14 mouse cellular contexts compared by ENCODE assay signal in genomic region chr4:137730757-137731156, GRCm38 (mm10).
DNase-seq lines count a peak whose midpoint lies in the region; ATAC-seq and TF ChIP-seq lines count a peak whose summit lies in the region.
"Had no signal": no experiment of that assay in that cellular context is flagged by ENCODE, and none has a peak within 500 bp of the region (broad histone marks: within the 10 kb centered on the region; RNA-seq: fewer than 3 reads in every experiment).

No protein-coding gene starts in this region.

- no peaks in the 10 kb centered on the region for H3K4me1 ChIP-seq in stomach, postnatal 0 days (replicated peaks; ENCODE audit: control insufficient read depth, insufficient read depth)
- H3K4me1 ChIP-seq in liver, postnatal 0 days (ENCODE audit: insufficient read depth), result no peaks in the 10 kb centered on the region

- H3K27me3 ChIP-seq in stomach, postnatal 0 days (ENCODE audit: control insufficient read depth, insufficient read depth, low read length), result peaks cover 5% of the 10 kb centered on the region; the same call in 1 of the 2 replicates
- peaks cover 28% of the 10 kb centered on the region for H3K27me3 ChIP-seq in liver, postnatal 0 days (ENCODE audit: insufficient read depth, low read length)

- H3K27ac ChIP-seq in stomach, postnatal 0 days (replicated peaks), result no peak overlapping the region
- H3K27ac ChIP-seq in liver, postnatal 0 days (ENCODE audit: low read depth), result no peak overlapping the region
- H3K27ac ChIP-seq: forebrain, embryonic 13.5 days; kidney, embryonic 15.5 days; limb, embryonic 12.5 days; liver, embryonic 15.5 days; lung, embryonic 15.5 days; midbrain, embryonic 10.5 days; midbrain, embryonic 15.5 days had no signal

- H3K9ac ChIP-seq in stomach, postnatal 0 days (ENCODE audit: low read length), result no peak overlapping the region
- H3K9ac ChIP-seq in liver, postnatal 0 days (replicated peaks), result no peak overlapping the region
- H3K9ac ChIP-seq: forebrain, embryonic 13.5 days; kidney, embryonic 15.5 days; limb, embryonic 12.5 days; liver, embryonic 15.5 days; lung, embryonic 15.5 days; midbrain, embryonic 15.5 days had no signal

- ATAC-seq in cerebellum, adult (ENCODE audit: insufficient number of reproducible peaks, low FRiP score, low TSS enrichment), result no peak
- no peak for ATAC-seq in stomach, postnatal 0 days (ENCODE audit: low FRiP score, low TSS enrichment)
- ATAC-seq in liver, postnatal 0 days, result no peak

- DNase-seq in adrenal gland, adult (ENCODE audit: inconsistent age in 2 of 2, low spot score in 1 of 2), result peak; percentile 72 to 79
- no peak for DNase-seq in adrenal gland, postnatal 4 days (ENCODE audit: low spot score in 2 of 2)
- peak; percentile 54 for DNase-seq in cerebellum, adult 18-20 months
- peak; percentile 69 for DNase-seq in MN1 (ENCODE audit: low spot score)
- DNase-seq in stomach, postnatal 0 days (ENCODE audit: low spot score), result peak; percentile 16
- no peak for DNase-seq in liver, postnatal 0 days

- no peaks in the 10 kb centered on the region for H3K9me3 ChIP-seq in stomach, postnatal 0 days (ENCODE audit: control insufficient read depth, low read length)
- H3K9me3 ChIP-seq in liver, postnatal 0 days (ENCODE audit: low read length), result no peaks in the 10 kb centered on the region
- H3K9me3 ChIP-seq: forebrain, embryonic 13.5 days; kidney, embryonic 15.5 days; limb, embryonic 12.5 days; liver, embryonic 15.5 days; lung, embryonic 15.5 days; midbrain, embryonic 10.5 days; midbrain, embryonic 15.5 days had no signal

- no peaks in the 10 kb centered on the region for H3K36me3 ChIP-seq in stomach, postnatal 0 days (ENCODE audit: control insufficient read depth, insufficient read depth, low read length)
- H3K36me3 ChIP-seq in liver, postnatal 0 days (replicated peaks; ENCODE audit: insufficient read depth, low read length), result no peaks in the 10 kb centered on the region
- H3K36me3 ChIP-seq: kidney, embryonic 15.5 days; limb, embryonic 12.5 days; liver, embryonic 15.5 days; lung, embryonic 15.5 days; midbrain, embryonic 10.5 days; midbrain, embryonic 15.5 days had no signal

- H3K4me3 ChIP-seq in stomach, postnatal 0 days (ENCODE audit: low read depth, low read length), result no peak overlapping the region
- no peak overlapping the region for H3K4me3 ChIP-seq in liver, postnatal 0 days (ENCODE audit: low read depth, low read length)
- H3K4me3 ChIP-seq: forebrain, embryonic 13.5 days; kidney, embryonic 15.5 days; limb, embryonic 12.5 days; liver, embryonic 15.5 days; lung, embryonic 15.5 days; midbrain, embryonic 10.5 days; midbrain, embryonic 15.5 days had no signal

- no peak for TF ChIP-seq EP300 in stomach, postnatal 0 days (optimal IDR thresholded peaks at IDR 0.05)
- no peak for TF ChIP-seq EP300 in liver, postnatal 0 days (IDR thresholded peaks at IDR 0.05; ENCODE audit: low read depth)

- TF ChIP-seq CTCF in stomach, postnatal 0 days (IDR thresholded peaks at IDR 0.05; ENCODE audit: low read depth), result no peak
- TF ChIP-seq CTCF in liver, postnatal 0 days (IDR thresholded peaks at IDR 0.05; ENCODE audit: low read depth), result no peak

- H3K4me2 ChIP-seq in stomach, postnatal 0 days (replicated peaks; ENCODE audit: low read depth), result no peak overlapping the region
- H3K4me2 ChIP-seq in liver, postnatal 0 days (ENCODE audit: low read depth, low read length), result no peak overlapping the region
- H3K4me2 ChIP-seq: forebrain, embryonic 13.5 days; kidney, embryonic 15.5 days; limb, embryonic 12.5 days; liver, embryonic 15.5 days; lung, embryonic 15.5 days; midbrain, embryonic 15.5 days had no signal

- WGBS in stomach, postnatal 0 days, result 77% methylated on average over 8 of the region's 8 CpGs
- WGBS in liver, postnatal 0 days (ENCODE audit: insufficient replicate concordance), result 74% methylated on average over 8 of the region's 8 CpGs

Comparison
In these comparisons a context has a peak if more than half of its experiments do, and no peak if none do; other contexts are left out.
1. DNase-seq: peak in adrenal gland, adult (2 of 2), cerebellum, adult 18-20 months (2 of 2), MN1 (single experiment) and stomach, postnatal 0 days (single experiment); none in adrenal gland, postnatal 4 days (0 of 2) and liver, postnatal 0 days (single experiment).